Mouse (Mus musculus): ENCODE results near the gene Apol8.

Apol8 gene

DNA sequence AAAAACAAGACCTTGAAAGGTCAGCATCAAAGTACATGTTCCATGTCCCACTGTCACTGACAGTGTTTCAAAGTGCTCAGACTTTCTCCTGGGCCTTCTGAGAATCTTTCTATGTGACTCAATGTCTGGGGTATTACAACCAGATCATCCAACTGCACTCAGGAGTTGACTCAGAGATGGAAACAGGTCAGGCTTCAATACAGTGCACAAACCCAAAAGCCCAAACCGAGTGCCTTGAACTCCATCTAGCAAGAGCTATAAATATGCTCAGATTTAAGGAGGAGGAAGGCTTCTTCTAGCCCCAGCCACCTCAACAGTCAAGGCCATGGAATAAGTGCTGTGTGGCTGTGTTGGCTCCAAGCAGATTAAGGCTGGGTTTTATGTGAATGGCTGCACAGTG, 29.0 kb upstream of the Apol8 start:
- DNase-seq (ENCODE audit: low spot score): no peak

DNA sequence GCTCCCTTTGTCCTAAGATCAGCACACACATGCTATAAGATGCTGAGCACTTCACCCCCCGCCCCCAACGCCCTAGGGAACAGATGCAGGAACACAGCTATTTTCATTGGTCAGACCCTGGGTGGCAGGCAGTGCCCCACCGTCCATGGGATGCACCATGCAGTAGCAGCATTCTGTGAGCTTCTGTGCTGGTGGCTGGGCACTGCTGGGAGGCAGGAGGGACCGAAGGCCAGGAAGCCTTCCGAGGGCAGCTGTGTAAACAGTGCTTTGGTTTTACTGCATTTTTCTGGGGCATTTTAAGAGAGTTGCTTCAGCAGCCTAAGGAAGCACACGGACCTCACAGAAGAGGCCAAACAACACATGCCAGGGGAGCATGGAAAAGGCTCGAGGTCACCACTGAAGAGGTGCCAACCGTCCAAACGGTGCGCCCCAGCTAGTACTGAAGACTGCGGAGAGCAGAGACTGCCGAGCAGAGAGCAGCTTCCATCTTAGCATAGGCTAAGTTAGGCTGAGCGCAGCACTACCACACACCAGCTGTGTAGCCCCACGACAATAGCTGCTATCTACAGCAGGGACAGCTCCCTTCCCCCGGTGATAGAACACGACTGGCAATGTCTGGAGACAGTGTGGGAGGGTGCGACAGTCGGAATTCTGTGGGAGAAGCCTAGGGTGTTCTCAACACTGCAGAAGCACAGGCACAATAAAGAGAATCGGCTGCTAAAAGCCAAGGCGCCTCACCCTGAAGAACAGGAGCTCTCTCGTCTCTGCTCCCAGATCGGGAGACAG, 27.4 kb upstream of the Apol8 start:
- DNase-seq (ENCODE audit: low spot score): no peak

DNA sequence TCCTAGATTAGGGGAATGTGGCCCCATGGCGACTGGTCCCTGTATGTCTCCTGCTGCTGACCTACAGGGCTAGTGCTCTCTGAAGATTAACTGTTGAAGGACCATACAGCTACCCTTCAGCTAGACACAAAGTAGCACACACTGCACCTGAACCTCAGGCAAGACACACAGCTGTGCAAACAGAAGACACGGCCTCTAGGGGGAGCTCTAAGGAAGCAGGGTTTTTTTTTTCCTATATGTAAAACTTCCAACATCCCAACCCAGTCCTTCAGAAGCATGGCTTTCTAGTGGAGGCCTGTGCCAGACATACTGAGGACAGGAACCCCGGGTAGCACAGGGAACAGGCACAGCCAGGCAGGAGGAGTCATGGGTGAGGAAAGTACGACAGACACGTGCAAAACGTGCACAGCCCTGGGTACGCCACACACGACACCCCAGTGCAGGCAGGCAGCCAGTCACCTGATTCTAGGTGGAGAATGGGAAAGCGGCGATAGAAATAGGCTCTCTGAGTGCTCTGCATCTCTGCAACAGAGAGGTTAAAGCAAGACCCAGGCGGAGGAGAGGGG, 25.7 kb upstream of the Apol8 start:
- DNase-seq (ENCODE audit: low spot score): no peak

DNA sequence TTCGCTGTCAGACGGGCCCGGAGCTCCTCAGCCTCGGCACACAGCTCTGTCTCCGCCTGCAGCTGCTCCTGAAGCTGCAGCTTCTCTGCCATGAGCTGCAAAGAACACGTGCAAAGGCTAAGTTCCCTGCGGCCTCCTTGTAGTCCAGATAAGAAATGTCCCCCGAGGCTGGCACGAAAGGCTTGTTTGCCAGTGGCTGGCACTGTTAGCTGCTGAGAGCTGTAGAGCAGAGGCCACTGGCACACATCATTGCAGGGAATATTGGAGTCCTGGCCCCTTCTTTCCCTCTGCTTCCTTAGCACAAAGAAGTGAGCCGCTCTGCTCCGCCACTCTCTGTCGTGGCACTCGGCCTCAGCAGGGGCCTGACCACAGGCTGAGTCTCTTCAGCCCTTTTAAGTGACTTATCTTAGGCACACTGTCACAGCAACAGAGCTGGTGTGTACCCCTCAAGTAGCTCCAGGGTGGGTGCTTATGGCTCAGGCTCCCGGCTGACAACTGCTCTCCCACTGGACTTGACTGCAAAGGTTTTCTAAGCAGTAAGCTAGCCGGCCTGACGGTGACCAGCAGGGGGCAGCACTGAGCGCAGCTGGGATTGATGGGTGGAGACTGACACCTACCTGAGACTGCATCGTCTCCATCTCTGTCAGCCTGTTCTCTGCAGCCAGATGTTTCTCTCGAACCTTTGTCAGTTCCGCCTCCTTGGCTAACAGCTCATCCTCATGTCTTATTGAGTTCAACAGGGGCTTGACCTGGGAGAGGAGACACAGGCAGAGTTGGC, 18.6 kb upstream of the Apol8 start:
- DNase-seq (ENCODE audit: low spot score): peak; percentile 38

DNA sequence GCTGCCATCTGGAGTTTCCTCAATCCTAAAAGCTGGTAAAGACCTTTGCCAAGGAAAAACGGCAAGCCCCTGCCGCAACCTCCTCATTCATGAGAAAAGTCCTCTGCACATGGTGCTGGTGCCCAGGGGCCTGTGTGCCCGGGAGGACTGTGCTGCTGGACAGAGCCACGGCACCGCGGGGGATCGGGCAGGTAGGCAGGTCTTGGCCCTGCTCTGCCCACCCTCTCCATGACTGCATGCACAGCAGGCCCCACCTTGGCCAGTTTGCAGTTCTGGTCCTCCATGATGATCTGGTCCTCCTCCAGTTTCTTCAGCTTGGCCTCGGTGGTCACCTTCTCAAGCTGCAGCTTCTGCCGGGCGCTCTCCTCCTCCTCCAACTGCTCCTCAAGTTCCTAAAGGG, 17.5 kb upstream of the Apol8 start:
- no peak for DNase-seq (ENCODE audit: low spot score)

GRCm38 (mm10) chr15:77773099-77773915, 16.5 kb upstream of the Apol8 start:
- DNase-seq (ENCODE audit: low spot score): no peak

DNA sequence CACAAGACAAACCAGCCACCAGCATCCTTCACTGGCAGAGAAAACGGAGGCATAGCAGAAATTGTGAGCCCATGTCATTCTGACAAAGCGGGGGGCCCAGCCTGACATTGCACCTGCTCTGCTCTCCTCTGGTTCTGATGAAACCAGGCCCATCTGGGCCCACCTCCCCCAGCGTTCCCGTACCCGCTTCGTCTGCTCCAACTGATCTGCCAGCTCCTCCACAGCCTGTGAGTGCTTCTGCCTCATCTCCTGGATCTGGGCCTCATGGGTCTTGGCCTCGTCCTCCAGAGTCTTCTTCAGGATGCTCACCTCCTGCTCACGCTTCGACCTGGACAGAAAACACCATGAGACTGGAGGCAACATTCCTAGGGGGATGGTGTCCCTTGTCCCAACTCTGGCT, 14.1 kb upstream of the Apol8 start:
- no peak for DNase-seq (ENCODE audit: low spot score)

GRCm38 (mm10) chr15:77770341-77770740, 13.5 kb upstream of the Apol8 start:
- no peak for DNase-seq (ENCODE audit: low spot score)

- no peak for DNase-seq (ENCODE audit: low spot score)
These were observed 10.2 kb upstream of the Apol8 start for GRCm38 (mm10) chr15:77766981-77767380.

DNA sequence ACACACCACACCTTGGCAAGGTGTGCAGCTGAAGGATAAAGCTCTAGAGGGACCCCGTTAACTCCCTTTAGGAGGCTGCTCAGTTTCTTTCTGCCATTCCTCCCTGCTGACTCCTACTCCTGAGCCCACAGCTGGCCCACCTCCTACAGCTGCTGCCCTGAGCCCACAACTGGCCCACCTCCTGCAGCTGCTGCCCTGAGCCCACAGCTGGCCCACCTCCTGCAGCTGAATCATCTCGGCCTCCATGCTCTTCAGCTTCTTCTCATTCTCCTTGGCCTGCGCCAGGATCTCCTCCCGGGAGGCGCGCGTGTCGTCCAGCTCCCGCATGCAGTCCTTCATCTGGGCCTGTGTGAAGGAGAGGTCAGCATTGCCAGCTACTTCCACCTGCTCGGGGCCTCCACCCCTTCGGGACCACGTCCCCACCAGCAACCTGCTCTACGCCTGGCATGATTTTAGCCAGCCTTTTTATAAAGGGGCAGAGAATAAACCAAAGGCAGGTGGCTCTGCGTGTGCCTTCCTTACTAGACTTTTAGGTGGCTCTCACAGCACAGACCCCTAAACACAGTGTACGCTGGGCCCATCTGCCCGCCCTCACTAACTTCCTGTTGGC, 8.8 kb upstream of the Apol8 start:
- DNase-seq (ENCODE audit: low spot score): no peak

GRCm38 (mm10) chr15:77764391-77765006, 7.7 kb upstream of the Apol8 start:
- DNase-seq (ENCODE audit: low spot score): no peak

- no peak for DNase-seq (ENCODE audit: low spot score)
These were observed 6.9 kb upstream of the Apol8 start for GRCm38 (mm10) chr15:77763702-77764101.

GRCm38 (mm10) chr15:77763050-77763449, 6.2 kb upstream of the Apol8 start:
- DNase-seq (ENCODE audit: low spot score): no peak

DNA sequence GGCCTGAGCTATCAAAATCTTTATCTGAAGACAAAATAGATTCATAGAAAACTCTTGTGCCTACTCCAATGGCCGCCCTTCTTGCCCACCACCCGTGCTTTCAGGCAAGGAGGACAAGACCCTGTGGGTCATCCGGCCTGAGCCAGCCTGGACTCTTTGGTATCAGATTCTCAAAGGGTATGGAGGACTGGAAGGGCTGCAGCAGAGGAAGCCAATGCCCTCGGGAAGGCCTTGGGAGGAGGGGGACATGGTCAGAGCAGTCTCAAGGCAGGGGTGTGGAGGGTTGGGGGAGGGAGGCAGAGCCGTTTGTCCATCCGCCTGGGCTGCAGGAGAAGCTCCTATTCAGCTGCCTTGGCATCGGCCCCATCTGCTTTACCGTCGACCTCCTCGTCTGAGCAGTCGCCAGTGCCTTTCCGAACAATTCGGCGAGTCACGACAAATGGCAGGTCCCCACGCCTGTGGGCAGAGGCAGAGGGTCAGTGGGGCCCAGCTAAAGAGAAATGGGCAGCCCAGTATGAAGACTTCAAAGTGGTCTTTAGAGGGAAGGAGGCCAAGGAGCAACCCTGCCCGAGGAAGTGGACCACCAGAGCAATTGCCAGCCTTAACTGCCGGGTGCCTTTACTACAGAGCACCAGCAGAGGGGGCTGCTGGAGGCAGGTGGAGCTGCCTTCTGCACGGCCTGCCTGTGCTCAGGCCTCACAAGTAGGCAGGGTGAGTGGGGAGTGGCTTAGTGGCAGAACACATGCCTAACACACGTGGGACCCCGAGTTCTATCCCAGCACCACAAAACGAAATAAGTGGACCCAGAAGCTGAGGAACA, 5.0 kb upstream of the Apol8 start:
- no peak for DNase-seq (ENCODE audit: low spot score)

DNA sequence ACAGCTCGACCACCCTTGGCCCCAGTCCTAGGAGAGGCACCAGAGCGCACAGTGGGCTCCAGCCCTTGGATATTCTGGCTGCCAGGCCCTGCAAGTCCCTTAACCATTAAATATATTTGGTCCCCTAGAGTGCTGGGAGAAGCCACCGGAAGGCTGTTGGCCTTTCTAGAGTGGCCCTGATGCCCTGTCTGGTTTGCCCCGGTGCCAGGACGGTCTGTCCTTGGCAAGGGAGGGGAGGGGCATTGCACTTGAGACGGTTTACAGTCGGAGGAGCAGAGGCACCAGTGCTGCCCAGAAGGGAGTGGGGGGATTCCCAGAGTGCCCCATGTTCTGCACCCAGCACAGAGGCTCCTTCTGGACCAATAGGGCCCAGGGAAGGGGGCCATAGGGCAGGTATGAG, 4.3 kb upstream of the Apol8 start:
- no peak for DNase-seq (ENCODE audit: low spot score)

DNA sequence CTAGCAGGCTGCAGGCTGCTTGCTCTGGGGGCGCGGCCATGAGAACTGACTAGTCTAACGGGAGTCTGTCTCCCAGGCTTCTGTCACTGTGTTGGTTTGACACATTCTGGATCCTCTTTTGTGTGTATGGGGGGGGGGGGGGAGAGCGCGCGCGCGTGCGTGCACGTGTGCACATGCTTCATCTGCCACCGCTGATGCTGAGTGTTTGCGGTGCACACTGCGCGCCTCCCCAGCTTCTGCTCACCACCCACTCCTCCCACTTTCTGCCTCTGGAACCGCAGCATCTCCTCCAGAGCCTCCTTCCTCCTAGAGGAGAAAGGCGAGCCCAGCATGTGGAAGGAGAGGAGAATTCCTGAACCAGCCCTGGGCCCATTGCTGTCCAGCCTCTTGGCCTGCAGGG, 3.2 kb upstream of the Apol8 start:
- DNase-seq (ENCODE audit: low spot score): no peak

DNA sequence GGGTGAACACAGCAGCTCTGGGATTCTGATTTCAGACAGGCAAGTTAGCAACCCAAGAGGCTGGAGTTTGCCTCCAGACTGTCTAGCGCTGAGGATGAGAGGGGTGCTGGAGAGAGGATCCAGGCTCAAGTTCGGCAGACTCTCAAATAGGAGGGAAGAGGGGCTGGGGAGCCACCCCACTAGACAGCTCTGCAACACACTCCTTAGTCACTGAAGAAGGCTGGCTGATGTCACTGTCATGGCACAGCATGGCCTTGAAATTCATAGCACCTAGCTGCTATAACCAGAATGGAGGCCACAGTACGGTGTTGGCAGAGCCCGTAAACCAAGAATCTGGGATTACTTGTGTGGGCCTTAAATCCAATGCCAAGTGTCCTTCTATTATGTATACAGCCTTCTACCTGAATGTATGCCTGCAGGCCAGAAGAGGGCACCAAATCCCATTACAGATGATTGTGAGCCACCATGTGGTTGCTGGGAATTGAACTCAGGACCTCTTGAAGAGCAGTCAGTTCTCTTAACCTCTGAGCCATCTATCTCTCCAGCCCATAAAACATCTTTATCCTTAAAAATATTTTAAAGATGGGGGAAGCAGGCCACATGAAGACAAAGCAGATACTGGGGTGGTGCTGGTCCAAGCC, 903 bp upstream of the Apol8 start:
- no peak for DNase-seq (ENCODE audit: low spot score)

GRCm38 (mm10) chr15:77756081-77756480, 722 bp downstream of the Apol8 start:
- no peak for DNase-seq (ENCODE audit: low spot score)

DNA sequence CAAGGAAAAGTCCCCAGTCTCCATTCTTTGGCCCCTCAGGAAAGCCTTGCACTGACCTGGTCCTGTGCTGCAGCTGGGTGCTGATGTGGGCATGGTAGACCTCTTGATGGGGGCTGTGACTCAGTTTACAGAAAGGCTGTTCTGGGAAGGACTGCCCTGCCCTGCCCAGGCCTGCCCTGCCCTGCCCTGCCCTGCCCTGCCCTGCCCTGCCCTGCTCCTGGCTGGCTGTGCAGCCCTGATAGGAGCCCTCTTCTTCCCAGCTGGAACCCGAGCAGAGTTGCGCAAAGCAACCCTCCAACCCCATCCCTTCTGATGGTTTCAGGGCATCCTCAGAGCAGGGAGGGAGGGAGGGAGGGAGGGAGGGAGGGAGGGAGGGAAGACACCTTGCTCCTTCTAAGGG, 1.7 kb downstream of the Apol8 start:
- no peak for DNase-seq (ENCODE audit: low spot score)

DNA sequence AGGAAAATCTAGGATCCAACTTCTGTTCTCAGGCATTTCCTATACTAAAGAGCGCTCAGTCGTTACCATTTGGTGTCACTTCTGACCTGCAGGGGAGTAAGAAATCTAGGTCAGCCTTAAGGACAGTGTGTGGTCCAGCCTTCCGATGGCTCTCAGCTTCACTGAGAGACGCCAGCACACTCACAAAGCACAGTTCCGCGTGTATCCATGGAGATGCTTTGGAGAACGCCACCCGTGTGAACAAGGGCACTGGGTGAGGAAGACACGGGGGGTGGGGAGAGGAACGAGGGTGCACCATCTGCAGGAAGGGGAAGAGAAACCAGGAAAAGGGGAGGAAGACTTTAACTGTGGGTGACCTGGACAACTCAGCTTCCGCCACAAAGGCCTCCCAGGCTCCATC, 4.4 kb downstream of the Apol8 start:
- no peak for DNase-seq (ENCODE audit: low spot score)
